Mouse (Mus musculus) left cerebral cortex, adult 18-20 months (tissue): ENCODE results near the gene Gm37240. TPM values are rescaled to one million over a fixed set of nuclear protein-coding genes. Genes with fewer than 3 reads are reported as not detected.

ENCODE experiments used
- DNase-seq, 2 experiments: peaks; one replicate each; pipeline ENCODE4 v3.0.0; 2021 to 2022; ENCODE audit warnings: low spot score in 2 of 2, mixed read lengths in 1 of 2
- total RNA-seq, 2 experiments: library from RNA; stranded (reverse); gene quantifications; 2 replicates each; pipeline ENCODE4 v1.2.3; 2021

Gm37240 gene
- total RNA-seq, 2 experiments from 2014 or later = 2.3 TPM; not detected in 1

GRCm38 (mm10) chr3:84642942-84643341 is 1244.4 kb downstream of the Gm37240 start:
- no peak for DNase-seq

- no peak for DNase-seq
These were observed 1245.9 kb downstream of the Gm37240 start for GRCm38 (mm10) chr3:84641391-84641790.

- DNase-seq = no peak
These were observed 1246.8 kb downstream of the Gm37240 start for GRCm38 (mm10) chr3:84640536-84640935.

GRCm38 (mm10) chr3:84639767-84640500 is 1247.4 kb downstream of the Gm37240 start:
- no peak for DNase-seq

- no peak for DNase-seq
These were observed 1248.5 kb downstream of the Gm37240 start for GRCm38 (mm10) chr3:84638858-84639257.

GRCm38 (mm10) chr3:84637890-84638578 is 1249.3 kb downstream of the Gm37240 start:
- no peak for DNase-seq

- DNase-seq = no peak
These were observed 1250.2 kb downstream of the Gm37240 start for GRCm38 (mm10) chr3:84637095-84637494.

GRCm38 (mm10) chr3:84631586-84631985 is 1255.7 kb downstream of the Gm37240 start:
- DNase-seq = no peak

GRCm38 (mm10) chr3:84622026-84622425 is 1265.3 kb downstream of the Gm37240 start:
- DNase-seq = no peak

GRCm38 (mm10) chr3:84619725-84620124 is 1267.6 kb downstream of the Gm37240 start:
- DNase-seq = no peak

GRCm38 (mm10) chr3:84619056-84619455 is 1268.3 kb downstream of the Gm37240 start:
- no peak for DNase-seq

- no peak for DNase-seq
These were observed 1268.7 kb downstream of the Gm37240 start for GRCm38 (mm10) chr3:84618627-84619026.

- no peak for DNase-seq
These were observed 1271.5 kb downstream of the Gm37240 start for GRCm38 (mm10) chr3:84615856-84616225.

- DNase-seq = peak; percentile 5 to 8
These were observed 1272.1 kb downstream of the Gm37240 start for GRCm38 (mm10) chr3:84615050-84615855.

- no peak for DNase-seq
These were observed 1277.1 kb downstream of the Gm37240 start for GRCm38 (mm10) chr3:84610183-84610710.

- no peak for DNase-seq
These were observed 1284.1 kb downstream of the Gm37240 start for GRCm38 (mm10) chr3:84603212-84603611.

GRCm38 (mm10) chr3:84602759-84603158 is 1284.6 kb downstream of the Gm37240 start:
- no peak for DNase-seq

- no peak for DNase-seq
These were observed 1285.3 kb downstream of the Gm37240 start for GRCm38 (mm10) chr3:84601870-84602495.

GRCm38 (mm10) chr3:84598756-84599155 is 1288.6 kb downstream of the Gm37240 start:
- no peak for DNase-seq

- no peak for DNase-seq
These were observed 1289.2 kb downstream of the Gm37240 start for GRCm38 (mm10) chr3:84597996-84598734.
